Mouse (Mus musculus) hindbrain, embryonic 16.5 days (tissue): ENCODE results near the gene Ttbk1. TPM values are rescaled to one million over a fixed set of nuclear protein-coding genes. Genes with fewer than 3 reads are reported as not detected.

Source experiments
- ATAC-seq: fragments of 200-750 bp; cut with Nextera tagmentation; 2 replicates; pipeline ENCODE4 v1.8.0; 2017; ENCODE audit warnings: moderate TSS enrichment, moderate library complexity
- H3K27ac ChIP-seq: fragments of 300-500 bp; sonication (generic); 2 replicates; pipeline ENCODE4 v1.5.1; 2014; ENCODE audit warnings: low read depth, mild to moderate bottlenecking, control low read depth, low read length, moderate library complexity
- H3K27me3 ChIP-seq: fragments of 300-500 bp; sonication (generic); replicated peaks from 2 replicates; pipeline ENCODE4 v1.6.1; 2014; ENCODE audit warnings: low read length; ENCODE audit not compliant: control insufficient read depth, insufficient read depth
- H3K36me3 ChIP-seq: fragments of 300-500 bp; sonication (generic); 2 replicates; pipeline ENCODE4 v1.6.1; 2014; ENCODE audit warnings: mild to moderate bottlenecking, low read length, moderate library complexity, mixed read lengths; ENCODE audit not compliant: control insufficient read depth, insufficient read depth
- H3K4me1 ChIP-seq: fragments of 300-500 bp; sonication (generic); 2 replicates; pipeline ENCODE4 v1.6.1; 2014; ENCODE audit warnings: low read depth, low read length; ENCODE audit not compliant: control insufficient read depth, insufficient read depth
- H3K4me2 ChIP-seq: fragments of 300-500 bp; sonication (generic); 2 replicates; pipeline ENCODE4 v1.6.1; 2014; ENCODE audit warnings: mild to moderate bottlenecking, low read length, control low read depth, moderate library complexity
- H3K4me3 ChIP-seq: fragments of 300-500 bp; sonication (generic); 2 replicates; pipeline ENCODE4 v1.5.1; 2014; ENCODE audit warnings: mild to moderate bottlenecking, low read length, control low read depth, moderate library complexity
- H3K9ac ChIP-seq: fragments of 300-500 bp; sonication (generic); 2 replicates; pipeline ENCODE4 v1.6.1; 2014; ENCODE audit warnings: low read depth, mild to moderate bottlenecking, control low read depth, low read length, moderate library complexity
- H3K9me3 ChIP-seq: fragments of 300-500 bp; sonication (generic); 2 replicates; pipeline ENCODE4 v1.6.1; 2014; ENCODE audit warnings: mild to moderate bottlenecking, low read length, moderate library complexity; ENCODE audit not compliant: control insufficient read depth
- WGBS: fragments of 180-500 bp; shearing (Covaris S2); extraction: QIAGEN DNeasy Blood & Tissue Kit; methylation state at CpG from one replicate; pipeline ENCODE4 v1.1.7; 2014; 5-methylcytosine and 5-hydroxymethylcytosine counted together
- polyA plus RNA-seq: library from polyadenylated mRNA; unstranded; fragments of >200 nt; fragmentation: Nextera tagmentation; extraction: Ambion mirVana; gene quantifications from 2 replicates; pipeline ENCODE4 v1.2.1, GENCODE M21; 2015

The Ttbk1 gene
- polyA plus RNA-seq, 1 experiment from 2014 or later: 5.5 TPM

DNA sequence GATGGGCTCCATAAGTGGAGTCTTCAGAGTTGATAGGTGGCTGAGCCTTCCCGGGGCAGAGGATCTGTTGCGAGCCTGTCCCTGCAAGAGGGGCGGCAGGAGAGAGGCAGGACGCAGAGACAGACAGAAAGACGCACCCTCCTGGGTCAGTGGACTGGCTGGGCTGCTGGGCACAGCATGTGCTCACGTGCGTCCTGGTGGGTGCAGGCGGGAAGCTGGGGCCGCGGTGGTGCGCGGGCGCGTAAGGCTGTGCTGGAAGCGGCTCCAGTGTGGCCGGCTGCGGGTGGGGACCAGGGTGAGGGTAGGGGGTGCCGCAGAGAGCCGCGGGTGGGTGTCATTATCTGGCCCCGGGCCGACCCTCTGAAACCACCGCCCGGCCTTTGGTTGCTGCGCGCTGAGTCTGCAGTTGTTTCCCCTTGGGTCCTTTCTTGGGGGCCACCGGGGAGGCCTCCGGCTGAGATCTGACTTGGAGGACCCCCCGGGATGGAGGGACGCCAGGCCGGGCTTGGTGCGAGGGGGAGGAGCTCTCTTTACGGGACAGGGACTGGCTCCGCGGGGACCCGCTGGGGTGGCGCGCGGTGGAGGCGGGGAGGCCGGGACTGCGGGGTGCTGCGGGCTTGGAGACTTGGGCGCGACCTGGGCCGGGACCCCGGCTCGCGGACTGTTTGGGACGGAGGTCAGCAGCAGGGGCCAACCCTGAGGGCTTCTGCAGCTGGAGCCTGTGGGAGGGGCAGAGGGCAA, 42.5 kb downstream of the Ttbk1 start:
- ATAC-seq: no peak
- Histone ChIP-seq H3K4me2 (peak overlapping the region; percentile 31), H3K9me3 (no peaks in the 10 kb centered on the region), H3K27ac (no peak overlapping the region), H3K4me1 (peaks cover 3% of the 10 kb centered on the region; the same call in 1 of the 2 replicates), H3K9ac (no peak overlapping the region), H3K36me3 (0 out of 2 replicates have a peak, but pooled peaks cover 4% of the 10 kb centered on the region), H3K27me3 (peaks cover 32% of the 10 kb centered on the region), H3K4me3 (no peak overlapping the region)
- 6% methylated on average over 46 of the region's 50 CpGs for WGBS

DNA sequence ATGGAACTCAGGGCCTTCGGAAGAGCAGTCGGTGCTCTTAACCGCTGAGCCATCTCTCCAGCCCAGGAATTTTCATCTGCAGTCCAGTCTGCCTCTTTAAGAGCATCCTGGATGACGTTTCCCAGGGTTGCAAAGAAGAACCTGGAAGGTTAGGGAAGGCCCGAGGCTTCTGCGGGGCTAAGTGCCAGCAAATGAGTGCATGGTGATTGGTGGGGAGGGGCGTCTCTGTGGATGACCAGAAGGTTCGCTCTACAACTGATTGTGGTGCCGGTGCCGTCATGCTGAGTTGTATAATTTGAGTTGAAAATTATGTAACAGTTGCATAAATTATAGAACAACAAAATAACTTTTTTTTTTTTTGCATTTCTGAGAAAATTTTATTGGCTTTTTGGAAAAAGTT, 48.3 kb downstream of the Ttbk1 start:
- Histone ChIP-seq H3K4me1 (peaks cover 2% of the 10 kb centered on the region; the same call in 1 of the 2 replicates), H3K9me3 (no peaks in the 10 kb centered on the region), H3K27me3 (peaks cover 9% of the 10 kb centered on the region; the same call in 1 of the 2 replicates), H3K27ac (no peak overlapping the region), H3K4me2 (no peak overlapping the region), H3K9ac (no peak overlapping the region), H3K36me3 (no peaks in the 10 kb centered on the region), H3K4me3 (no peak overlapping the region)
- 93% methylated on average over 10 of the region's 10 CpGs for WGBS
- ATAC-seq: no peak

DNA sequence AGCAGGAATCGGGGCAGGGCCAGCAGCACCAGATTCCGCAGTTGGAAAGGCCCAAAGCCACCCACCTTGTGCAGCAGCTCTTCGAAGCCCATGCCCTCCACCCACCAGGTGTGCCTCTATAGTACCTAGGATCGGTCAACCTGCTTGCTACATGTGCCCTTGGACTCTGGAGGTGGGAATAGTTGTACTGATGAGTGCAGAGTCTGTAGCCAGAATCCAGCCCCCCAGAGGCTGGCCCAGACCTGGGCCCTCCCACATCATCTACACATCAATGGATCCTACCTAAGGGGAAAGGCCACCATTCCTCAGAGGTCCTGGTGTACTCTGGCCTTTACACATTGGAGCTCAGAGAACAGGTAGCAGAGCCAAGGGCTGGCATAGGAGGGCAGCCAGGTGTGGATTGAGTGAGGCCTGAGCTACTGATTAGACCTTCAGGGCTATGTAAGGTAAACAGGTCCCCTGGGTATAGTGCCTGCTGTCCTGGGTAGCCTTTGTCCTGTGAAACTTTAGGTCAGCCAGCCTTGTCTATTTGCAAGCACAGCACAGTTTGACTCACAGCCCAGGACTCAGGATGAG, 49.1 kb downstream of the Ttbk1 start, which contains the start of gene Slc22a7:
TSS of gene Slc22a7 (minus strand) at position 160 of the 576 bp plus-strand sequence.
- no peak for ATAC-seq
- Histone ChIP-seq H3K36me3 (no peaks in the 10 kb centered on the region), H3K9ac (no peak within 1 kb of the TSS), H3K27me3 (peaks cover 3% of the 10 kb centered on the region; the same call in 1 of the 2 replicates), H3K9me3 (no peaks in the 10 kb centered on the region), H3K4me3 (no peak within 1 kb of the TSS), H3K4me1 (peaks cover 6% of the 10 kb centered on the region; the same call in 1 of the 2 replicates), H3K27ac (no peak within 1 kb of the TSS), H3K4me2 (no peak within 1 kb of the TSS)
- 84% methylated on average over 4 of the region's 4 CpGs for WGBS

DNA sequence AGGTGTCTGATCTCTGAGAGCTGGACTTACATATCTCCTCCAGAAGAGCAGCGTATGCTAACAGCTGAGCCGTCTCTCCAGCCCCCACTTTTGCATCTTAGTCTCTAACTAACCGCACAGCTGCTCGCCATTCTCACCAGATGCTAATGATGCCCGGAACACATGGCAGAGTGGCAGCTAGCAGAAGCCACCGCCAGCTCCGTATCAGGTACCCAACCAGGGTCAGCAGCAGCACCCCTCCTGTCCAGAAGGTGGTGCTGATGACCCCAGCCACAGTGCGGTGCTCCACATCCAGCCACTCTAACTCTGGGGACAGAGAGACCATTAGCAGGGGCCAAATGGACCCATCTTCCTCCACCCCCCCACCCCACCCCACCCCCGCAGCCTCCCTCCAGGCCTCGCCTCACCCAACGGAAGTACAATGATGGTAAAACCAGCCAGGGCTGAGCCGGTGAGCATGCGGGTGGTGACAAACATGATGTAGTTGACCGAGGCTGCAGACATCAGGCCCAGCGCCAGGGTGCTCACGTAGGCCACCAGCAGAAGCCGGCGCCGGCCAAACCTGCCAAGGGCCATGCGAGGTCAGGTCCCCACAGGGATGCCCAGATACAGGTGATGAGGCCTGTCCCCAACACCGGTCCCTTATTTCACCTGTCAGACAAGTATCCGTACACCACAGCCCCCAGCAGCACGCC, 50.7 kb downstream of the Ttbk1 start:
- WGBS: 24% methylated on average over 22 of the region's 23 CpGs
- H3K4me3 ChIP-seq: no peak overlapping the region
- H3K27me3 ChIP-seq: no peaks in the 10 kb centered on the region
- no peak overlapping the region; the same call in 1 of the 2 replicates for H3K9ac ChIP-seq
- H3K4me2 ChIP-seq: peak overlapping the region; percentile 5
- peak; percentile 70 for ATAC-seq
- H3K36me3 ChIP-seq: no peaks in the 10 kb centered on the region
- peaks cover 6% of the 10 kb centered on the region; the same call in 1 of the 2 replicates for H3K4me1 ChIP-seq
- no peak overlapping the region for H3K27ac ChIP-seq
- no peaks in the 10 kb centered on the region for H3K9me3 ChIP-seq

DNA sequence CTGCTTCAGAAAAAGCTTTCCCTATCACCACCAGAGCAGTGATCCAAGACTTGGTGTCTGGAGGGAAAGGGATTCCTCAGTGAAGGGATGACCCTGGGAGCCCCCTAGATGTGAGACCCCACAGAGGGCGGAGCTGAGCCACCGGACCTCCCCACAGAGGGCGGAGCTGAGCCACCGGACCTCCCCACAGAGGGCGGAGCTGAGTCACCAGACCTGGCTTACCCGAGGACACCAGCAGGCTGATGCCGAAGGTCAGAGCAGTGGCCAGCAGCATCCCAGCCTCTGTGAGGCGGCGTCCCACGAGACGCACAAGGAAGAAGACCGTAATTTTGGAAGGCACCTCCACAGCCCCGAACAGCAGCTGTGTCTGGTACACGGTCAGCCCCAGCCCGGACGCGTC, 53.8 kb downstream of the Ttbk1 start:
- 7% methylated on average over 17 of the region's 17 CpGs for whole genome bisulfite sequencing
- H3K4me2 ChIP-seq: peak overlapping the region; percentile 45
- no peaks in the 10 kb centered on the region for H3K36me3 ChIP-seq
- peak; percentile 35; the same call in 1 of the 2 replicates for ATAC-seq
- no peaks in the 10 kb centered on the region for H3K9me3 ChIP-seq
- H3K27ac ChIP-seq: no peak overlapping the region
- H3K9ac ChIP-seq: peak overlapping the region; percentile 13; the same call in 1 of the 2 replicates
- H3K27me3 ChIP-seq: no peaks in the 10 kb centered on the region
- H3K4me1 ChIP-seq: peaks cover 6% of the 10 kb centered on the region; the same call in 1 of the 2 replicates
- H3K4me3 ChIP-seq: peak overlapping the region; percentile 15; the same call in 1 of the 2 replicates

DNA sequence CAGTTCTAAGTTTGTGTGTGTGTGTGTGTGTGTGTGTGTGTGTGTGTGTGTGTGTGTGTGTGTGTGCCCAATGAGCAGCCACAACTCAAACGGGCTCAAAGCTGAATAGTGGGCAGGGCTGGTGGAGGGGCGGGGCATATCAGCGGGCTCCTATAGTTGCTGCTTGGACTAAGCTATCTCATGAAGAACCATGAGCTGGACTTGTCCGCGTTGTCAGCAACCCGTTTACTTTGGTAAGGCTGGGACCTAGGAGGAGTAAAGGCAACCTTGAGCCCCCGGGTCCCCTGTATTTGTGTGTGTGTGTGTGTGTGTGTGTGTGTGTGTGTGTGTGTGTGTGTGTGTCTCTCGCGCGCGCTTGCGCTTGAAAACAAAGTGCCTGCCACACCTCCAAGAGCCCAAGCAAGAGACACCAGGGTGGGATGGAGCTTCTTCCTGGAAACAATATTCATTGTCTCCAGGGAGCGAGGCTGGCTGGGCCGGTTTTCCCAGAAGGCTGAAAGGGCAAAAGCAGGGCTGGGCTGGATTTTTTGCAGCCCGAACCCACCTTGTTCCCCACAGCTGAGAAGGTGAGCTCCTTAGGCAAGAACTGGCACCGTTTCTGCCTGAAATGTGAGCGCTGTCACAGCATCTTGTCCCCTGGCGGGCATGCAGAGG, 58.6 kb downstream of the Ttbk1 start, which contains the start of gene Crip3:
TSS of gene Crip3 (plus strand) at position 166 of the 654 bp plus-strand sequence.
- no peaks in the 10 kb centered on the region for H3K9me3 ChIP-seq
- ATAC-seq: no peak

DNA sequence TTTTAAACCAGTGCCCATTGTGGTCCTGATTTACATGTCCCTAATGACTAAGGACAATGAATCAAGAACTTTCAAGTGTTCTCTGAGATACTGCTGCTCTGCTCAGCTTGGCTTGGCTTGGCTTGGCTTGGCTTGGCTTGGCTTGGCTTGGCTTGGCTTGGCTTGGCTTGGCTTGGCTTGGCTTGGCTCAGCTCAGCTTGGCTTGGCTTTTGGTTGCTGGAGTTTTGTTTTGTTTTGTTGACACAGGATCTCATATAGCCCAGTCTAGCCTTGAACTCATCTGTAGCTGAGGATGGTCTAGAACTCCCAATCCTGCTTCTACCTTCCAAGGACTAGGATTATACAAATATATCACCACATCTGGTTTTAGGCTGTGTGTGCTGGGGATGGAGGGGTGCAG, 61.0 kb downstream of the Ttbk1 start:
- ATAC-seq: no peak
- no peaks in the 10 kb centered on the region for H3K36me3 ChIP-seq

More for the DNA sequence above, 58.6 kb downstream of the Ttbk1 start, which contains the start of gene Crip3:
- H3K27ac ChIP-seq: no peak within 1 kb of the TSS
- no peak within 1 kb of the TSS for H3K9ac ChIP-seq
- H3K36me3 ChIP-seq: no peaks in the 10 kb centered on the region
- WGBS: 11% methylated on average over 18 of the region's 18 CpGs
- H3K4me1 ChIP-seq: peaks cover 2% of the 10 kb centered on the region; the same call in 1 of the 2 replicates
- peak within 1 kb of the TSS; percentile 27 for H3K4me2 ChIP-seq
- H3K27me3 ChIP-seq: no peaks in the 10 kb centered on the region
- H3K4me3 ChIP-seq: no peak within 1 kb of the TSS; the same call in 1 of the 2 replicates

DNA sequence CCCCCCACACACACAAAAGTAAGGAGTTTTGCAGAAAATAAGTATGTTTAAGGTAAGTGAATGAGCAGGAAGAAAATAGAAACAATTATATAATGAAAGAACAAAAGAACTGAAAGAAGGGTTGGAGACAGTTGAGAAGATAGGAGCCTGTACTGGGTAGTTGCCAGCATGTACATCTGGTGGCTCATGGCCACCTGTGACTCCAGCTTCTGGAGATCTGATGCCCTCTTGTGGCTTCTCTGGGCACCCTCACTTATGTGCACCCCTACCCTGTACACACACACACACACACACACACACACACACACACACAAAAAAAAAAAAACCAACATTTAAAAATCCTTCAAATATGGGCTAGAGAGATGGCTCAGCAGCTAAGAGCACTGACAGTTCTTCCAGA, 67.8 kb downstream of the Ttbk1 start:
- Histone ChIP-seq H3K27me3 (no peaks in the 10 kb centered on the region), H3K4me2 (no peak overlapping the region), H3K9me3 (no peaks in the 10 kb centered on the region), H3K4me1 (no peaks in the 10 kb centered on the region), H3K4me3 (no peak overlapping the region), H3K36me3 (no peaks in the 10 kb centered on the region), H3K27ac (no peak overlapping the region), H3K9ac (no peak overlapping the region)
- ATAC-seq: no peak

More for the DNA sequence above, 61.0 kb downstream of the Ttbk1 start:
- Histone ChIP-seq H3K4me2 (no peak overlapping the region), H3K4me1 (no peaks in the 10 kb centered on the region), H3K4me3 (no peak overlapping the region), H3K9me3 (no peaks in the 10 kb centered on the region), H3K27me3 (no peaks in the 10 kb centered on the region), H3K27ac (no peak overlapping the region), H3K9ac (no peak overlapping the region)
